Mouse (Mus musculus) stomach, embryonic 16.5 days (tissue): ENCODE results near the gene Tmem185b. TPM values are rescaled to one million over a fixed set of nuclear protein-coding genes. Genes with fewer than 3 reads are reported as not detected.

Source experiments
- ATAC-seq: fragments of 200-750 bp; cut with Nextera tagmentation; 2 replicates; pipeline ENCODE4 v1.8.0; 2017; ENCODE audit warnings: moderate number of reproducible peaks, moderate TSS enrichment; ENCODE audit not compliant: insufficient read depth, low FRiP score
- H3K27ac ChIP-seq: fragments of 300-500 bp; sonication (generic); 2 replicates; pipeline ENCODE4 v1.5.1; 2014; ENCODE audit warnings: low read length
- H3K27me3 ChIP-seq: fragments of 300-500 bp; sonication (generic); 2 replicates; pipeline ENCODE4 v1.6.1; 2014; ENCODE audit warnings: low read length, control low read depth, mixed read lengths; ENCODE audit not compliant: control insufficient read depth, insufficient read depth
- H3K36me3 ChIP-seq: fragments of 300-500 bp; sonication (generic); 2 replicates; pipeline ENCODE4 v1.6.1; 2014; ENCODE audit warnings: low read length; ENCODE audit not compliant: control insufficient read depth, insufficient read depth
- H3K4me1 ChIP-seq: fragments of 300-500 bp; sonication (generic); 2 replicates; pipeline ENCODE4 v1.6.1; 2014; ENCODE audit warnings: low read length, control low read depth, mixed read lengths; ENCODE audit not compliant: control insufficient read depth, insufficient read depth
- H3K4me2 ChIP-seq: fragments of 300-500 bp; sonication (generic); 2 replicates; pipeline ENCODE4 v1.6.1; 2014; ENCODE audit warnings: low read depth, low read length, mixed read lengths
- H3K4me3 ChIP-seq: fragments of 300-500 bp; sonication (generic); replicated peaks from 2 replicates; pipeline ENCODE4 v1.5.1; 2014; ENCODE audit warnings: mild to moderate bottlenecking, low read length
- H3K9ac ChIP-seq: fragments of 300-500 bp; sonication (generic); 2 replicates; pipeline ENCODE4 v1.6.1; 2014; ENCODE audit warnings: low read length
- H3K9me3 ChIP-seq: fragments of 300-500 bp; sonication (generic); replicated peaks from 2 replicates; pipeline ENCODE4 v1.6.1; 2016; ENCODE audit warnings: low read length, control low read depth; ENCODE audit not compliant: control insufficient read depth
- WGBS: fragments of 180-500 bp; shearing (Covaris S2); extraction: QIAGEN DNeasy Blood & Tissue Kit; methylation state at CpG from one replicate; pipeline ENCODE4 v1.1.7; 2014; 5-methylcytosine and 5-hydroxymethylcytosine counted together
- polyA plus RNA-seq: library from polyadenylated mRNA; unstranded; fragments of >200 nt; fragmentation: Nextera tagmentation; extraction: Ambion mirVana; gene quantifications from 2 replicates; pipeline ENCODE4 v1.2.1, GENCODE M21; 2015

Gene Tmem185b
- polyA plus RNA-seq, 1 experiment from 2014 or later, result 21.7 TPM

DNA sequence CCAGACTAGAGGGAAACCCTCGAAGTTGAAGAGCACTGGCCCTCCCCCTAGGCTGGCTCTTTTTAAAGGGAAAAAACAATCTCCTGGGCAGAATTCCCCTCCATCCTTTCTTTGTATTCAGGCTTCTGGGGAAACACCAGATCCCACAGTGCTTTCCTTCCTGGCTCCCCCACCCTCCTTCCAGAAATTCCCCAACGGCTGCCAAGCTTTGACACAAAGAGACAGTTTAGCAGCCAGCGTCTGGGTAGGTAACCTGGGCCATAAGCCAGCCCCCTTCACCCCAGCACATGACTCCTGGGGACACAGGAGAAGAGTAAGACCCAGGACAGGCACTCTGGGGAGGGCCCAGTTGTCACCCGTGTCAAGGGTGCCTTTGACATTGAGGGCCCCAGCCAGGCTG, 17.4 kb upstream of the Tmem185b start:
- no peak overlapping the region for H3K9ac ChIP-seq
- H3K27me3 ChIP-seq, result no peaks in the 10 kb centered on the region
- H3K36me3 ChIP-seq, result no peaks in the 10 kb centered on the region
- no peak for ATAC-seq
- no peak overlapping the region for H3K4me3 ChIP-seq
- H3K9me3 ChIP-seq, result no peaks in the 10 kb centered on the region
- 32% methylated on average over 4 of the region's 4 CpGs for WGBS
- peaks cover 8% of the 10 kb centered on the region for H3K4me1 ChIP-seq
- H3K27ac ChIP-seq, result no peak overlapping the region
- no peak overlapping the region for H3K4me2 ChIP-seq

DNA sequence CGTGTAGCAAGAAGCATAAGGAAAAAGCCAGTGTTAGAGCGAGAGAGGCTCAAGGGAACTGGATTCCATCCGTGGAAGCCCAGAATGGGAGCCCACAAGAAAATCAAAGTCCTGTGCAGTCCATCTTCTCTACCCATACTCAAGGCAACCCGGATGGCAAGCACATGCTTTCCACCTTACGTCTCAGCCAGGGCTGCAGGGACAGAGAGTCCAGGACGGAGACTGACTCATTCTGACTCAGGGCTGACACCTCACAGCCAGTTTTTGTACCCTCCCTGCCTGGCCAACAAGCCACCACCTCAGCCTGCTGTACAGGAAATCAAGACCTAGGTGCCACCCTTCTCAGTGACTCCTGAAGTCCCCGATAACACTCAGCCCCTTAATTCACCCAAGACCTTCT, 16.5 kb upstream of the Tmem185b start:
- Histone ChIP-seq H3K4me1 (peaks cover 8% of the 10 kb centered on the region), H3K27ac (no peak overlapping the region), H3K4me2 (no peak overlapping the region), H3K9ac (no peak overlapping the region), H3K9me3 (no peaks in the 10 kb centered on the region), H3K4me3 (no peak overlapping the region), H3K27me3 (no peaks in the 10 kb centered on the region), H3K36me3 (no peaks in the 10 kb centered on the region)
- 76% methylated on average over 7 of the region's 7 CpGs for WGBS
- no peak for ATAC-seq

DNA sequence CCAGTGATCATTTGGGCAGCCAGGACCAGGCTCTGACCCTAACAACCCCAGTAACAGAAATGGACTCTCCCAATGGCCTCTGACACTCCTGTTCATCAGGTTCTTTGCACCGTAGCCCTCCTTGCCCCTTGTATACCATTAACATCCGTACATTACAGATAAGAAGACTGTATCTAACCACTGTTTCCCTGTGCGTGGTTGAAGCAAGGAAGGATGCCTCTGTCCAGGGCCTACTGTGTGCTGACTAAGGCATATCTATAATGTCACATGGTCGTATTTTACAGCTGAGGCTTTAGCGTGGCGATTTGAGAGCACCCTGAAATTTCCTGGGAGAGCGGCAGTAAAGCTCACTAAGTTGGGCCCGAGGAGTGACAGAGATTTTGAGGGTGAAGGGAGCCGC, 15.6 kb upstream of the Tmem185b start:
- H3K27me3 ChIP-seq, result no peaks in the 10 kb centered on the region
- no peak overlapping the region for H3K27ac ChIP-seq
- peak overlapping the region; percentile 17; the same call in 1 of the 2 replicates for H3K9ac ChIP-seq
- 62% methylated on average over 9 of the region's 9 CpGs for WGBS
- peaks cover 2% of the 10 kb centered on the region; the same call in 1 of the 2 replicates for H3K4me1 ChIP-seq
- H3K4me2 ChIP-seq, result no peak overlapping the region
- no peaks in the 10 kb centered on the region for H3K36me3 ChIP-seq
- H3K9me3 ChIP-seq, result no peaks in the 10 kb centered on the region
- ATAC-seq, result no peak
- H3K4me3 ChIP-seq, result no peak overlapping the region

DNA sequence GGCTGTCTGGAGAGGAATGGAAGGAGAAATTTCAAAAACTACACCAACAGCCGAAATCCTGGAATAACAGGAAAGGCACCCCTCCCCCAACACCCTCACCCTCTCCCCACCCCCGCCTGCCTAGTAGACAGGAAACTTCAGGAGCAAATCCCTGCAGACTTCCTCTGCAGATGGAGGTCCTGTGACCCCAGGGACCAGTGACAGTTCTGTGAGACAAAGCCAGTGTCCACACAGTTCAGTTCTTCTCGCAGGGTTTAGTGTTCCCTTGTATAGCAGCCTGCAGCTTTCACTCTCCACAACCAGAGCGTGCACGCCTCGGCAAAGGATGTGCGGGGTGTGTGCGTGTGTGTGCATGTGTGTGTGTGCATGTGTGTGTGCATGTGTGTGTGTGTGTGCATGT, 15.1 kb upstream of the Tmem185b start:
- H3K27ac ChIP-seq, result no peak overlapping the region
- WGBS, result 60% methylated on average over 8 of the region's 8 CpGs
- H3K4me2 ChIP-seq, result no peak overlapping the region
- H3K9me3 ChIP-seq, result no peaks in the 10 kb centered on the region
- no peak for ATAC-seq
- H3K4me1 ChIP-seq, result no peaks in the 10 kb centered on the region
- H3K36me3 ChIP-seq, result no peaks in the 10 kb centered on the region
- no peak overlapping the region for H3K4me3 ChIP-seq
- no peaks in the 10 kb centered on the region for H3K27me3 ChIP-seq
- H3K9ac ChIP-seq, result peak overlapping the region; percentile 17; the same call in 1 of the 2 replicates

DNA sequence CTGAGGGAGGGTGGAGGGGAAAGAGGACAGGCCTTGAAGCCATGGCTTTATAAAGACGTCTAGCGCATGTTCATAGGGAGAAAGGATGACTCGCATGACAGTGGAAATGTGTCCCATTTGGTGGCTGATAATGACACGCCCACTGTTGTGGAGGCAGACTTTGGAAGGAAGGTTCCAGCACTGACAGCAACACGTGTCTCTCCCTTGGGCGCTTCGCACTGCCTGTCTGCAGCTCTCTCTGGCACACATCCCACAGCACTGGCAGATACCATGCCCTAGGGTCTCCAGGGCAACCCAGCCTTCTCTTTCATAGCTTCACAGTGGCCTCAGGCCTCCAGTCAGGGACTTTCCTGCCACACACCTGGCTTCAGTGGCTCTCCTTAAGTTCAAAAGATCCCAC, 7.9 kb upstream of the Tmem185b start:
- WGBS, result 81% methylated on average over 7 of the region's 7 CpGs
- H3K27me3 ChIP-seq, result no peaks in the 10 kb centered on the region
- no peaks in the 10 kb centered on the region for H3K36me3 ChIP-seq
- no peak overlapping the region for H3K27ac ChIP-seq
- H3K4me3 ChIP-seq, result no peak overlapping the region
- no peaks in the 10 kb centered on the region for H3K4me1 ChIP-seq
- H3K4me2 ChIP-seq, result no peak overlapping the region
- ATAC-seq, result no peak
- no peaks in the 10 kb centered on the region for H3K9me3 ChIP-seq
- no peak overlapping the region for H3K9ac ChIP-seq

DNA sequence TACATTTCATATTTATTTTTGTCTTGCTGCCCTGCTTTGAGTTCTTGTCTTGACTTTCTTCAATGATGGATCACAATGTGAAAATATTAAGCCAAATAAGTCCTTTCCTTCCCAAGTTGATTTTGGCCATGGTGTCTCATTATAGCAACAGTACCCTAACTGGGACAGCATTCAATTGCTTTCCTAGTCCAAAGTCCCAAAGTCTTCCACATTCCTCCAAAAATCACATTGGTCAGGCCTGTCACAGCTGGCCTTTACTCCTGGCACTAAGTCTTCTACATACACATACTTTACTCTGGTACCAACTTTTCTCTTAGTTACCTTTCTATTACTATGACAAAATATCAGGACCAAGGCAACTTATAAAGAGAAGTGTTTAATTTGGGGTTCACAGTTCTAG, 7.2 kb upstream of the Tmem185b start:
- Histone ChIP-seq H3K27me3 (no peaks in the 10 kb centered on the region), H3K36me3 (no peaks in the 10 kb centered on the region), H3K9ac (no peak overlapping the region), H3K27ac (no peak overlapping the region), H3K4me3 (no peak overlapping the region), H3K9me3 (no peaks in the 10 kb centered on the region), H3K4me1 (no peaks in the 10 kb centered on the region), H3K4me2 (no peak overlapping the region)
- no peak for ATAC-seq

DNA sequence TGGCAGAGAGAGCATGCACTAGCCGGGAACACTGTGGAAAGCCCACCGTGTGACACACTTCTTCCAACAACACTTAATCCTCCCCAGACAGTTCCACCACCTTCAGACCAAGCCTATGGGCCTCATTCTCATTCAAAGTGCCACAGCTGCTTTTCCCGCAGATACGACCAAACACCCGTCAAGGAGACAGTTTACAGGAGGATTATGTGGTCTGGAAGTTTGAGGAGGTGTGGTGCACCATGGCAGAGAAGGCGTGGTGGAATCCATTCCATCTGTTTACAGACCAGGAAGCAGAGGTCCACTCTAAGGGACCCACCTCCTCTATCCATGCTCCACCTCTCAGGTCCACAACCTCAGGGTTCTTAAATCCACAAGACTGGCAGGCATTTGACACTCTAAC, 6.7 kb upstream of the Tmem185b start:
- Histone ChIP-seq H3K4me1 (no peaks in the 10 kb centered on the region), H3K9ac (no peak overlapping the region), H3K4me2 (no peak overlapping the region), H3K9me3 (no peaks in the 10 kb centered on the region), H3K27ac (no peak overlapping the region), H3K27me3 (no peaks in the 10 kb centered on the region), H3K4me3 (no peak overlapping the region), H3K36me3 (no peaks in the 10 kb centered on the region)
- ATAC-seq, result peak; percentile 31; the same call in 1 of the 2 replicates
- 40% methylated on average over 6 of the region's 6 CpGs for WGBS

DNA sequence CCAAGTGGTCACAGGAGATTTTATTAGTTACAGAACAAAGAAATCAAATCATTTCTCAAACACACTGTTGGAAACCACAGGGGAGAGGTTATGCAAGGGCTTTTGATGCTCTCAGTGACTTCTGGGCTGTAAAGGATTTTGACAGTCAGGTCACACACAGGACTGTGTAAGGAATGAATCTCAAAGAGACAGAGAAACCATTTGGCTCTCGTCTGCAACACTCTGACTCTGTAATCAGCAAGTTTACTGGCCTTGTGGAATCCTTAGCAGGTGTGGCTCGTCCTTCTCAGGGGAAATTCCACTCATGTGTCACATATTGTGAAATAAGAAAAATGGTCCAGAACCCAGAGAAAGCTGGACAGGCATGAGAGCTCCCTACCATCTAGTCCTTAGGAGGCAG, 4.9 kb upstream of the Tmem185b start:
- WGBS, result 35% methylated on average over 2 of the region's 2 CpGs
- no peak overlapping the region for H3K4me3 ChIP-seq
- H3K27ac ChIP-seq, result no peak overlapping the region
- no peaks in the 10 kb centered on the region for H3K27me3 ChIP-seq
- H3K9ac ChIP-seq, result no peak overlapping the region
- ATAC-seq, result no peak
- H3K36me3 ChIP-seq, result no peaks in the 10 kb centered on the region
- H3K9me3 ChIP-seq, result no peaks in the 10 kb centered on the region
- no peak overlapping the region for H3K4me2 ChIP-seq
- peaks cover 10% of the 10 kb centered on the region for H3K4me1 ChIP-seq

DNA sequence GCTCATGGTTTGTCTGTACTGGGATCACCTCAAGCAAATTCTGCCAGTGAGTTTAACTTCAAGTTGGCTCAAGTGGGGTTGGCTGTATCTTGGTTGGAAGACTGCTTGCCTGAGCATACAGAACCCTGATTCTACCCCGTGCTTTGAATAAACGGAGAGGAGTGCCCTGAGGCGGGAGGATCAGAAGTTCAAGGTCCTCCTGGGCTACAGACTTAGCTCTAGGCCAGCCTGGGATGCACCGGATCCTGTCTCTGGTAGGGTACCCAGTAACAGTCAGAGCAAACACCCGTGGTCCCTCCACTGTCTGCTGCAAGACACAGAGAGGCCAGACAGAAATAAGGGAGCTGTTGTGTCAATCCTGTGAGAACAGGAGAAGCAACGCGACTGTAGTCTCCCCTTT, 4.3 kb upstream of the Tmem185b start:
- ATAC-seq, result no peak
- no peaks in the 10 kb centered on the region for H3K27me3 ChIP-seq
- peaks cover 2% of the 10 kb centered on the region for H3K9me3 ChIP-seq
- WGBS, result 71% methylated on average over 7 of the region's 7 CpGs
- H3K4me3 ChIP-seq, result no peak overlapping the region
- H3K4me1 ChIP-seq, result peaks cover 15% of the 10 kb centered on the region
- no peak overlapping the region for H3K27ac ChIP-seq
- H3K36me3 ChIP-seq, result peaks cover 1% of the 10 kb centered on the region
- H3K9ac ChIP-seq, result no peak overlapping the region
- no peak overlapping the region for H3K4me2 ChIP-seq

DNA sequence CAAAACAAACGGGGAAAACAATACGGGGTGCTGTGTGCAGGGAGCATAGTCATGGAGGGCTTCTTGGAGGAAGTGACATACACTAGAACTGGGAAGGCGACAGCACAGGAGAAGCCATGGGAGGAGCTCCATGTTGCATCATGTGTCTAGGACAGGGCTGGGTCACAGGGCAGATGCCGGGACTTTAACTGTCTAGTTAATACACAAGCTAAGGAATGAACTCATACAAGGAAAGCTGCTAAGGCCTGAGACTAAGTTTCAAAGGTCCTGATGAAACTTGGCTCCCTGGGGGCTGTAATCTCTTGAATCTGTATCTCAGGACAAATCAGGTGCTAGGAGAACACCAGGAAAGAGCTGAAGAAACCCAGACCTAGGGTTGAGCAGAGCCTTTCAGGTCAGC, 3.2 kb upstream of the Tmem185b start:
- Histone ChIP-seq H3K27ac (no peak overlapping the region), H3K9me3 (peaks cover 11% of the 10 kb centered on the region), H3K4me1 (peaks cover 19% of the 10 kb centered on the region), H3K27me3 (no peaks in the 10 kb centered on the region), H3K9ac (no peak overlapping the region), H3K4me2 (no peak overlapping the region), H3K36me3 (peaks cover 11% of the 10 kb centered on the region), H3K4me3 (no peak overlapping the region)
- WGBS, result 83% methylated on average over 4 of the region's 4 CpGs
- no peak for ATAC-seq
